7 mouse cellular contexts compared by ENCODE assay signal in the genomic region with DNA sequence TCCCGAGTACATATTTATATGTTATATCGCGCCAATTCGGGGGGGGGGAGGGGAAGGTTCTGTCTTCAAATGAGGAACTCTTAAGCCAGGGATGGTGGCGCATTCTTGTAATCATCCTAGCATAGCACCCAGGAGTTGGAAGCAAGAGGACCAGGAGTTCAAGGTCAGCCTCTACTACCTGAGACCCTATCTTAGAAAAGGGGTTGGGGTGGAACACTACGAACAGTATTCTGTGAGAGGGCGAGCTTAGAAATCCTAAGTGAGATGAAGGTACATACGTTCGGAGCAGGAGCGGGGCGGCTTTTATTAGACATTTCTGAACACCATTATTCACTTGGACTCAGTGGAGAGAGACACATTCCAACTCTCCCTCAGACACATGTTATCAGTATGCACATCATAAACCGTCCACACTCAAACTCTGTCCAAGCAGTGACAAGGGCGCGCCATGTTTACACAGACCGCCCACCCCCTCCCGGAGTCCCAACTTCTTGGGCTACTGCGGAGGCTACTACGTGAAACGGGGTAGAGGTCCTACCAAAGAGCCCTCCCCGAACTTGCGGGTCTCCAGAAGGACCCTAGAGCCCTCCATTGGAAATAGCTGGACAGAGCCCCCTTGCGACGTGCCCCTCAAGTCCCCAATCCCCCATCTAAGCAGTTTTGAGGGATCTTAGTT. TPM values are rescaled to one million over a fixed set of nuclear protein-coding genes. Genes with fewer than 3 reads are reported as not detected.
DNase-seq lines count a peak whose midpoint lies in the region; ATAC-seq and TF ChIP-seq lines count a peak whose summit lies in the region.

A gene (minus strand): TSS at position 115 of the 676 bp plus-strand sequence.

- peaks cover 19% of the 10 kb centered on the region for H3K4me1 ChIP-seq in lung, adult 2 months (ENCODE audit: control insufficient read depth, insufficient read depth, low read length)
- peaks cover 92% of the 10 kb centered on the region for H3K4me1 ChIP-seq in limb, embryonic 10.5 days
- peaks cover 41% of the 10 kb centered on the region for H3K4me1 ChIP-seq in neural tube, embryonic 14.5 days (ENCODE audit: control insufficient read depth, insufficient read depth, low read length)

- peaks cover 97% of the 10 kb centered on the region for H3K27me3 ChIP-seq in limb, embryonic 10.5 days (ENCODE audit: low read depth, poor library complexity, severe bottlenecking)
- H3K27me3 ChIP-seq in neural tube, embryonic 14.5 days (ENCODE audit: control insufficient read depth, insufficient read depth, low read length), result peaks cover 41% of the 10 kb centered on the region

- peak within 1 kb of the TSS; percentile 52 for H3K9ac ChIP-seq in neural tube, embryonic 14.5 days (replicated peaks; ENCODE audit: low read depth, low read length)

- 4% methylated on average over 23 of the region's 23 CpGs for WGBS in lung, adult 2 months
- 6% methylated on average over 23 of the region's 23 CpGs for WGBS in limb, embryonic 10.5 days
- 7% methylated on average over 23 of the region's 23 CpGs for WGBS in neural tube, embryonic 14.5 days

- H3K27ac ChIP-seq in limb, embryonic 10.5 days, result peak within 1 kb of the TSS; percentile 80
- 0 out of 2 replicates have a peak within 1 kb of the TSS, but pooled peaks have one; percentile 5 for H3K27ac ChIP-seq in neural tube, embryonic 14.5 days (ENCODE audit: low read depth, low read length)

- 0 out of 2 replicates have a peak, but pooled peaks cover 6% of the 10 kb centered on the region for H3K36me3 ChIP-seq in limb, embryonic 10.5 days
- no peaks in the 10 kb centered on the region for H3K36me3 ChIP-seq in neural tube, embryonic 14.5 days (ENCODE audit: control insufficient read depth, insufficient read depth, low read length)

- no peaks in the 10 kb centered on the region for H3K9me3 ChIP-seq in limb, embryonic 10.5 days (replicated peaks)
- H3K9me3 ChIP-seq in neural tube, embryonic 14.5 days (ENCODE audit: control insufficient read depth, low read length), result no peaks in the 10 kb centered on the region

- DNase-seq in lung, adult 2 months, result no peak
- no peak for DNase-seq in lung, postnatal 25 days (ENCODE audit: low spot score)
- DNase-seq in brain, embryonic 14.5 days (ENCODE audit: low read depth), result peak; percentile 25
- DNase-seq in heart, adult 8-10 months (ENCODE audit: low spot score), result no peak
- DNase-seq in limb, embryonic 10.5 days (ENCODE audit: low spot score), result no peak
- no peak for DNase-seq in urinary bladder, postnatal 4 days (ENCODE audit: low spot score in 2 of 2)

- peak within 1 kb of the TSS; percentile 35 for H3K4me3 ChIP-seq in lung, adult 2 months (replicated peaks; ENCODE audit: extremely low read depth, low read depth, low read length)
- H3K4me3 ChIP-seq in limb, embryonic 10.5 days, result peak within 1 kb of the TSS; percentile 63
- peak within 1 kb of the TSS; percentile 45 for H3K4me3 ChIP-seq in neural tube, embryonic 14.5 days (ENCODE audit: low read depth, low read length)

- peak within 1 kb of the TSS; percentile 87 for H3K4me2 ChIP-seq in neural tube, embryonic 14.5 days (ENCODE audit: low read depth, low read length)

- ATAC-seq in neural tube, embryonic 14.5 days (ENCODE audit: low read depth), result no peak

- no peak for TF ChIP-seq POLR2A in lung, adult 2 months (IDR thresholded peaks at IDR 0.05; ENCODE audit: borderline replicate concordance, extremely low read depth, low read depth, low read length)
- TF ChIP-seq POLR2A in brain, embryonic 14.5 days (IDR thresholded peaks at IDR 0.05; ENCODE audit: borderline replicate concordance, extremely low read depth, insufficient read depth, insufficient read length, poor library complexity, severe bottlenecking), result no peak

- TF ChIP-seq CTCF in lung, adult 2 months (IDR thresholded peaks at IDR 0.05; ENCODE audit: insufficient read depth, low read length), result no peak
- TF ChIP-seq CTCF in brain, embryonic 14.5 days (IDR thresholded peaks at IDR 0.05; ENCODE audit: borderline replicate concordance, extremely low read depth, insufficient read depth, insufficient read length), result no peak

RNA-seq across cellular contexts. Expression of the gene that starts here (rescaled TPM):
- polyA plus RNA-seq in lung, adult 2 months (2012; rRNA removed), result 21.4 and 33.8 TPM in 2 replicates
- polyA plus RNA-seq in brain, embryonic 14.5 days (2012; rRNA removed), result 8.3 and 11.7 TPM in 2 replicates
- 10 to 100 TPM in 3 of 4 experiments, 1 to 10 TPM in 1; 7.6 to 19.4 (median 16.8) TPM for total RNA-seq in heart, adult 8-10 months (2022)
- 0.99 and 3.5 TPM in 2 replicates for polyA plus RNA-seq in limb, embryonic 10.5 days (2016; fragmentation: Nextera tagmentation; extraction: Ambion mirVana)
- polyA plus RNA-seq in neural tube, embryonic 14.5 days (2014; fragmentation: Nextera tagmentation; extraction: Ambion mirVana), result 0.33 and 2.6 TPM in 2 replicates
